Mouse (Mus musculus) cerebellum, adult 11-12 months (tissue): ENCODE data around the gene Prss28.

Source experiments
- DNase-seq: peaks from one replicate; pipeline ENCODE4 v3.0.0; 2022

The Prss28 gene

GRCm38 (mm10) chr17:25345462-25345861, 37.0 kb downstream of the Prss28 start, which contains the start of gene Tpsab1:
Tpsab1 (minus strand) TSS chr17:25345562.
- no peak for DNase-seq

- DNase-seq, result no peak
Observed at GRCm38 (mm10) chr17:25361291-25361690, 52.8 kb downstream of the Prss28 start.
